Mouse (Mus musculus) kidney, postnatal 25 days (tissue): Measurements from ENCODE around the gene Fcmr.

ENCODE experiments used
- DNase-seq, 2 experiments: peaks; one replicate each; pipeline ENCODE4 v3.0.0; 2021; ENCODE audit warnings: mixed read lengths in 2 of 2

Gene Fcmr

DNA sequence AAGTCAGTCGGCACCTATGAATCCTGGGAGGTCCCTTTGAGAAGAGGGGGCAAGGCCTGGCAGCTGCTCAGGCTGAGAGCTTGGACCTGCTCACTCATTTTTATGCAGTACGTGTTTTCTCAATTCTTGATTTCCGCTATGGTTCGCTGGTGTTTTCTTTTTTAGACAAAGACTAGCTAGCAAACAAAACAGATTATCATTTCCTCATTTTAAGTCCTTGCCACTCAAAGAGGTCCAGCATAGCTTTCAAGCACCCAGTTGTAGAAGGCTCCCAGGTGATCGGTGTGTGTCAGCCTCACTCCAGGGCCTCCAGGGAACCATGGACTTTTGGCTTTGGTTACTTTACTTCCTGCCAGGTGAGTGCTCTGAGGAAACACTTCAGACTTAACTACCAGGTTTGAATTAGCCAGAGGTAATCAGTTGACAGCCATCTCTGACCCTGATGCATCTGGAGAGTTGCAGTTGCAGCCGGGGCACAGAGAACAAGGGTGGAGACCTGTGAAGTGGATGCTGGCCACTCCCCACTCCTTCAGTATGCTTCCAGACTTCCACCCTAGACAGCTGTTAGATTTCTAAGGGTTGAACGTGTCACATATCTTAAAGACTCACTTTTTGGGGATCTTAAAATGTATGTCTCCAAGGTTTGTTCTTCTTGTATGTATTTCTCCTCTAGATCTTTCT lies at the start of gene Fcmr:
Gene Fcmr, plus strand, starts transcription at position 129 of the 681 bp plus-strand sequence.
- no peak for DNase-seq

DNA sequence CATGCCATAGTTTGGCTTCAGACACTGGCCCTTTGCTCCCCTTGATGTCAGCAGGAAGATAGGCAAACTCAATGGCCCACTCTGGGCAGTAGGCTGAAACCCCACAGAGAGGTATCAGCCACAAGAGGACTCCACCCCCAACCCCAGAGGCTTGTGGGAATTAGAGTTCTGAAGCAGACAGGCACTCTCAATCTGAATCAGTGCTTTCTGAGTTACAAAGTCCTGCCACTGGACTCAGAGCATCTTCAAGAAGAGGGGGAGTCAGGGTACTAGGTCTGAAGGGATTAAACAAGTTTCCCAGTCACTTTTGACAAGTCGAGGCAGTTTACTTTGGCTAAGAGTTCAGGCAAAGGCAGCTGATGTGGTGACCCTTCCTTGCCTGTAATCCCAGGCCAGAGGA lies 45.7 kb upstream of the Fcmr start:
- DNase-seq = peak; percentile 42 to 69

- peak in 1 of 2 experiments; percentile 61 for DNase-seq
Observed at GRCm38 (mm10) chr1:130820316-130821148, 44.9 kb upstream of the Fcmr start.

- DNase-seq = no peak
Observed at GRCm38 (mm10) chr1:130821149-130821471, 44.4 kb upstream of the Fcmr start.

- DNase-seq = peak; percentile 63 to 69
Observed at GRCm38 (mm10) chr1:130821911-130822625, 43.4 kb upstream of the Fcmr start.

DNA sequence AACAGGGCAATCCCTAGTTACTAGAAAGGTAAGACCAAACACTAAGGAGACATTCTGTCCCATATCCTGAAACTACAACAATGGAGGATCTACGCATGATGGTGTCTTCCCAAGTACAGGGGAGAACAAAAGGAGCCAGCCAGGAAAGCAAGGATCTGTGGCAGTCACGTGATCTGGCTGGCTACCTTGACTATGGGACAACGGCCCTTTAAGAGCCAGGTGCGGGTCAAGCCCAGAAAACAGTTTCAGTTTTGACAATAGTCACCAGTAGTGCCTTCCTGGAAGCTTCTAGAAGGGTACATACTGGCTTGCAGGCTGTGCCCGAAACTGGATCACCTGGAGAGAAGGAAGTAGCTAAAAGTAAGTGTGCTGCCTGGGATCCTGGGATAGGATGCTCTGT lies 39.0 kb upstream of the Fcmr start, which contains the start of gene Pigr:
Gene Pigr, plus strand, starts transcription at position 237 of the 400 bp plus-strand sequence.
- DNase-seq = no peak

GRCm38 (mm10) chr1:130828656-130829055 lies 36.8 kb upstream of the Fcmr start:
- peak; percentile 23 to 48 for DNase-seq

DNA sequence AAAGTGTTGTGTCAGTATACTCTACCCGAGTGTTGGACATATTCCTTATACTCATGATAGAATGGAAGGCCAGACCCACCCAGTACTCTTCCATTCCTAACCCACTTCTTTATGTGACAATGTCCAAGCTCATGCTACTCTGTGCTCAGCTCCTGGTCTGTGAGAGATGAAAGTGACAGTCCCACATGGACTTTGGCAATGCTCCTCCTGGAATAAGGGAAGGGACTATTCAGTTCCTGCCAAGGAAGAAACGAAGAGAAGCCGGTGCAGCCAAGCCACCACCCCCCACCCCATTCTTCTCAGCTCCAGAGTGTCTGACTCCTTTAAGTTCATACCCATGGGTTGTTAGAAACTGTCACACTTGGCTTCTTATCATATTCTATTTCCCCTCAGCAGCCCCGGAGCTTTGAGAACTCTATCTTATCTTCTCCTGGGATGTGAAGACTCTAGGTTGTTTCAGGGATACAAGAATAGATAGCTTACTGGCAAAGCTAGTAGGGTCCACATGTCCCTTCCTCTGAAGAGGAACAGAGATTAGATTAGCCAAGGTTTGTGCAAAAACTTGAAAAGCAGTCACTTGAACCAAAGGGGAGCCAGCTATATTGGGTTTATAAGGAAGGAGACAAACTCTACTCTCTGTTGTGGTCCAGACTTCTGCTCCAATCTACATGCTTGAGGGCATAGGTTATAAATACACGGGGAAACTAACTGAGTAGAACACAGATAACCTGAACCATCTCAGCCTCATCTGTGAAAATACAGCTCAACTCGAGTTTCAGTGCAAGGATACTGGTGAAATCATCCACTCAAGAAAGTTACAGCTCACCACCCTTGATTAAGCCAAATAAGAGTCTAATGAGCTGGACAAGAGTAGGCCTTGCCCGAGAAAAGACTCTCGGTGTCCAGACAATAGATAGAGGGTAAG lies 35.3 kb upstream of the Fcmr start:
- DNase-seq = no peak

DNA sequence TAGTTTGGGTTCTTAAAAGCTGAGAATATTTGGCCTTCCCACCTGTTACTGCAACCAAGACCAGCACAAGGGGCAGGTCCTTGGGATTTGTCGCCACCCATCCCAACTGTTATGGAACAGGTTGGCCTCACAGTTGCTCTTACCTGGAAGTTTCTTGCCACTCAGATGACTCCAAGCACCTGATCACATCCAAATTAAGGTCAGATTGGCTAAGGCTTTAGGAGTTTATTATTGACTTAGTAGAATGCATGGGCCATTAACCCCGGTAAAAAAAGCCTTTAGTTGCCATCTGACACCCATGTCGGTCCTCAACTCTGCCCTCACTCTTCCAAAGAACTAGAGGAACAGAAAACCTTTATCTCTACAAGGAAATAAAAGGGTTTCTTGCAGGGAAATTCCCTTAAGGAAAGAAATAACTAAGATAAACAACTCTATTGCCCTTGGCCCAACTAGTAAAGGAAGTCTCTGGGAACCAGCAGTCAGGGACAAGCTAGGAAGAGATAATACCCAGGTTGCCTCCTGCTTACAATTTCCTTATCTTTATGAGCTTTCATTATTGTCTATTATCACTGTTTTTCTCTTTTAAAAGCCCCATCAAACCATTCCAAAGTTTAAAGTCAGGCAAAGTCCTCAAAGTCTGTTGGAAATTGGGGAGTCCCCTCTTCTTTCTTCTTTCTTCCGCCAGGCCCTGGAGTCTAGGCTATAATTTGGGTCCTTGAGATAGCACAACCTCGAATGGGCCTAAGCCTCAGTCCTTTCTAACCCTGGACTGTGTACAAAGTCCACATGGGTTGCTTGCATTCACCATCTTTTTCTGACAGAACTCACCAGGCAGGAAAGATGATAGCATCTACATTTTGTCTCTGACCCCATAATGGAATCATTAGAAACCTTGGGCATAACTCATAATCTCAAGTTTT lies 33.0 kb upstream of the Fcmr start:
- peak; percentile 68 to 88 for DNase-seq

DNA sequence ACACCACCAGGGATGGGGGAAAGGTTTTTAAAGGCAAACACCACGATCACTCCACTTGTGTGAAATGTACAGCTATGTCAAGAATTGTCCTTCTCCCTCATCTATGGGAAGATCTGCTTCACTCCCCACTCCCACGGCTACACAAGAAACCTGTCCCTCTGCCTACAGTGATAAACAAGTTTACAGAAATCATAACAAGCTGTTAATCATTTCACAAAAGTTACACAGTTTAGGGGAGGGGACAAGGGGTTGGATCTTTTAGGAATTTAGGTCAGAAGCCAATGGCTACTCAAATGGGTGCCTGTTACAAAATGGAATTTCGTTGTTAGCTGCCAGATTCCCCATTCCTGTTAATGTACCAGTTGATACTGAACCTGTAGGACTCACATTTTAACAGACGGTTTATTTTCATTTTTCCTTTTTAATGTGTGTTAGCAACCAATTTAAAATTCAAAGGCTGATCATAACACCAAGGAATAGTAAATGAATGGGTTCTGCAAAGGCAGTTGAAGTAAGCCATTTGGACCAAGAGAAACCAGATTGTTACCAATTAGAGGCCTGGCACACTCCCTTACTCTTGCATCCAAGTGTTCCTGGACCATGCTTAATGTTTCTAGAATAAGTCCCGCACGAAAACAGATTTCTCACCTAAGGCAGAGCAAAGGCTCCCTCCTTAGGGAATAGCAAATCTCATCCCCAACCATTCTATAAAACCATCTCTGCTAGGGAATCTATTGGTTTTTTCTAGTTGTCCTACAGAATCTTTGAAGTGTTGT lies 30.1 kb upstream of the Fcmr start:
- DNase-seq = peak in 1 of 2 experiments; percentile 18

- peak in 1 of 2 experiments; percentile 75 for DNase-seq
Observed at GRCm38 (mm10) chr1:130838288-130838687, 27.2 kb upstream of the Fcmr start.

DNA sequence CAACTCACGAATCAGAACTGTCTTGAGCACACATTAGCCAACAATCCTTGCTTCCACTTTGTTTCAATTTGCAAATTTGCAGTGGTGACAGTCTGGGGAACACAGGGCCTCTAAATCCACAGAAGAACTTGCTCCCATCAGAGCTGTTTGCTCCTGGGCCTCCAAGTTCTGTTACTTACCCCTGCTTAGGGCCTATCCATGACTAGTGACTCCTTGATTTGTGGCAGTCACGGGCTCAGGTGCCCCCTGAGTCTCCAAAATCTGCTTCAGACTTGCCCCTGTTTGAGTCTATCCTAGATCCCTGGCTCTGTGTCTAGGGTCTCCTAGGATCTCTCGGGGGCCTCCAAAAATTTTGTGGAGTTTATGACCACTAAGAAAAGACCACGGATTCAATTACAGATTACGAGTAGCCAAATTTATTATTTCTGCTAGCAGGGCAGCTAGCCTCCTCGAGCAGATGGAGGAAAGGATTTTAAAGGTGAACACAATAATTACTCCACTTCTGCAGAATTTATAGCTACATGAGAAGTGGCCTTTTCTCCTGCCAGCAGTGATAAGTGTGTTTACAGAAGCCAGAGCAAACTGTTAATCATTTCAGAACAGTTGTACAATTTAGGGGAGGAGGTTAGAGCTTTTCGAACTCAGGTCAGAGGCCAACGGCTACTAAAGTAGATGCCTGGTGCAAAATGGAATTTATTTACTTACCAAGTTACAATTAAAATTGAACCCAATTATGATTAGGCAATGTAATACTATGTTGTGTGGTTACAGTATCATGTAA lies 24.7 kb upstream of the Fcmr start:
- peak; percentile 49 to 54 for DNase-seq

DNA sequence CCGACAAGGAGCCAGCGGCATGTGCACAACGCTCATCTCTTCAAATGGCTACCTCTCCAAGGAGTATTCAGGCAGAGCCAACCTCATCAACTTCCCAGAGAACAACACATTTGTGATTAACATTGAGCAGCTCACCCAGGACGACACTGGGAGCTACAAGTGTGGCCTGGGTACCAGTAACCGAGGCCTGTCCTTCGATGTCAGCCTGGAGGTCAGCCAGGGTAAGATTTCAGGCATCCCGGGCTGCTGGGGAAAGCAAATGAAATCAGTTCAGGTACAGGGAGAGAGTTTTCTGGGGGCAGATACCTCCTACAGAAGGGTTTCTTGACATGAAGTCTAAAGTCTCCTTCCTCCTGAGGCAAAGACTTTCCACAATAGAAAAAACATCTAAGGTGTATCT lies 23.8 kb upstream of the Fcmr start:
- DNase-seq = no peak

- DNase-seq = no peak
Observed at GRCm38 (mm10) chr1:130844516-130844915, 21.0 kb upstream of the Fcmr start.

GRCm38 (mm10) chr1:130849530-130850214 lies 15.8 kb upstream of the Fcmr start:
- DNase-seq = no peak

- DNase-seq = no peak
Observed at GRCm38 (mm10) chr1:130850405-130850804, 15.1 kb upstream of the Fcmr start.

GRCm38 (mm10) chr1:130854819-130855218 lies 10.7 kb upstream of the Fcmr start:
- no peak for DNase-seq

DNA sequence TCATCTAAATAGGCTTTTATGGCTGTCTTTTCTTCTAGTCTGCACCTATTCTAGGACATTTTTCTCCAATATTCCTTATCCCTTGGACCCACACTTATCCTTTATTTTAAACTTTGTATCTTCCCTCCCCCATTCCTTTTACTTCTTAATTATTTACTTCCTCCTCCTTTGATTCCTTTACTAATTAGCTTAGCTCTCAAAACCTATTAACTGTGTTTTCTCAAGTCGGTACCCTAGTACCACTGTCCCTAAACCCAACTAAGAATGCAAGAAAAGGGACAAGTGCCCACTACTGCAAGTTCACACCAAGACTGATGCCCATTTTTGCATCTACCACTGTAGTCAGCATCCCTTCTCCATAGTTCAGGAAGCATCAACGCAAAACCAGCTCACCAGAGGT lies 9.7 kb upstream of the Fcmr start:
- DNase-seq = no peak

- no peak for DNase-seq
Observed at GRCm38 (mm10) chr1:130857456-130857855, 8.0 kb upstream of the Fcmr start.
